Mouse (Mus musculus) cerebellum, adult 11-12 months (tissue): ENCODE data around the gene Hist2h2ab.

Source experiments
- DNase-seq: peaks from one replicate; pipeline ENCODE4 v3.0.0; 2022

Gene Hist2h2ab

GRCm38 (mm10) chr3:96262979-96263550 lies 43.4 kb downstream of the Hist2h2ab start, which contains the start of gene Hist2h4:
Gene Hist2h4 (minus strand): TSS chr3:96263311.
- peak; percentile 97 for DNase-seq

- DNase-seq, result peak; percentile 58
Measured at GRCm38 (mm10) chr3:96263558-96264403, 44.1 kb downstream of the Hist2h2ab start.

GRCm38 (mm10) chr3:96264404-96264949 lies 44.8 kb downstream of the Hist2h2ab start:
- peak; percentile 32 for DNase-seq

- DNase-seq, result no peak
Measured at GRCm38 (mm10) chr3:96266132-96266710, 46.6 kb downstream of the Hist2h2ab start.

GRCm38 (mm10) chr3:96267541-96267940 lies 47.9 kb downstream of the Hist2h2ab start:
- DNase-seq, result no peak

GRCm38 (mm10) chr3:96268051-96268775 lies 48.5 kb downstream of the Hist2h2ab start, which contains the start of gene Hist2h3b:
Gene Hist2h3b (plus strand): TSS chr3:96268654.
- peak; percentile 85 for DNase-seq

- DNase-seq, result peak; percentile 68
Measured at GRCm38 (mm10) chr3:96268776-96269378, 49.2 kb downstream of the Hist2h2ab start.
